Mouse (Mus musculus): Measurements from ENCODE around the gene Ankrd35.

DNA sequence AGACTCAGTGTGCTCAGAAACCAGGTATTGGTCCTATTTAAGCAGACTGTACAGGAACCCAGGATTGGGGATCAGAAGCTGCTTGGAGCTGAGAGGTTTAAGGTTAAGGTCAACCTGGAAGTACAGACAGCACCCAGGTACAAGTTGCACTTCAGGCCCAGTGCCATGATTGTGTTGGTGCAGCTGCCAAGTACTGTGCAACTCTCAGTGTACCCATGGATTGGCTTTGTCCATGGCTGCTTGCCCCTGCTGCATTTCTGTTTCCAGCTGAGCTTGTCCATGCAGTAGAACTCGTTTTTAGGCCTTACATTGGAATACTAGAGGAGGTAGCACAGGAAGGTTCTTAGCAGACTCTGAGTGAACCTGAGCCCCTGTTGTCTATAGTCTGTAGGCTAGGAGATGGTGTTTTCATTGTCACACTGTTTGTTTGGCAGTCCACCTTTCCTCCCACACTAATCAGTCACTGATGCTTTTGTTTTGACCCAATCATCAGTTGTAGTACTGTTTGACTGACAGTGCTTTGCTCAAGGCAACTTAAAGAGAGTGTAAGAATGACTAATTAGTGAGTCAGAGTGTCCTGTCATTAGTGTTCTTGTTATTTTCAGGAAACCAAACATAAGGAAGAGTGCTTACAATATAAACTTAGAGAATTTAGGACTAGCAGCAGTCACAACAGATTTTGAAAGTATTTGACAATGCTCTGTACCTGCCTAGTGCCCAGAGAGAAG lies 67.2 kb downstream of the Ankrd35 start:
- TF ChIP-seq CTCF (IDR thresholded peaks at IDR 0.05; ENCODE audit: borderline replicate concordance, insufficient read depth, low read length), result no peak
- no peak for TF ChIP-seq POLR2A (IDR thresholded peaks at IDR 0.05; ENCODE audit: low read depth, low read length)
